Mouse (Mus musculus) liver, embryonic 13.5 days (tissue): ENCODE results near the gene Bdkrb1. TPM values are rescaled to one million over a fixed set of nuclear protein-coding genes. Genes with fewer than 3 reads are reported as not detected.

ENCODE experiments used
- ATAC-seq: fragments of 200-750 bp; cut with Nextera tagmentation; 2 replicates; pipeline ENCODE4 v1.8.0; 2017; ENCODE audit warnings: low read depth, mild to moderate bottlenecking, moderate number of reproducible peaks, moderate library complexity
- DNase-seq: peaks from one replicate; pipeline ENCODE4 v3.0.0; 2022
- H3K27ac ChIP-seq: fragments of 300-500 bp; sonication (generic); 2 replicates; pipeline ENCODE4 v1.5.1; 2015; ENCODE audit warnings: moderate library complexity, mild to moderate bottlenecking, inconsistent platforms
- H3K27me3 ChIP-seq: fragments of 300-500 bp; sonication (generic); 2 replicates; pipeline ENCODE4 v1.6.1; 2015; ENCODE audit warnings: mild to moderate bottlenecking, inconsistent platforms
- H3K36me3 ChIP-seq: fragments of 300-500 bp; sonication (generic); 2 replicates; pipeline ENCODE4 v1.6.1; 2015; ENCODE audit warnings: mild to moderate bottlenecking, inconsistent platforms
- H3K4me1 ChIP-seq: fragments of 300-500 bp; sonication (generic); replicated peaks from 2 replicates; pipeline ENCODE4 v1.6.1; 2015; ENCODE audit warnings: inconsistent platforms
- H3K4me2 ChIP-seq: fragments of 300-500 bp; sonication (generic); 2 replicates; pipeline ENCODE4 v1.6.1; 2015; ENCODE audit warnings: inconsistent platforms, mild to moderate bottlenecking, moderate library complexity
- H3K4me3 ChIP-seq: fragments of 300-500 bp; sonication (generic); replicated peaks from 2 replicates; pipeline ENCODE4 v1.5.1; 2015; ENCODE audit warnings: mild to moderate bottlenecking, inconsistent platforms
- H3K9ac ChIP-seq: fragments of 300-500 bp; sonication (generic); 2 replicates; pipeline ENCODE4 v1.6.1; 2015; ENCODE audit warnings: mild to moderate bottlenecking, inconsistent platforms
- H3K9me3 ChIP-seq: fragments of 300-500 bp; sonication (generic); replicated peaks from 2 replicates; pipeline ENCODE4 v1.6.1; 2016; ENCODE audit warnings: inconsistent platforms
- WGBS: fragments of 180-500 bp; shearing (Covaris S2); methylation state at CpG from one replicate; pipeline ENCODE4 v1.1.7; 2015; ENCODE audit not compliant: insufficient replicate concordance; 5-methylcytosine and 5-hydroxymethylcytosine counted together
- polyA plus RNA-seq: library from polyadenylated mRNA; unstranded; fragments of >200 nt; fragmentation: Nextera tagmentation; extraction: Ambion mirVana; gene quantifications from 2 replicates; pipeline ENCODE4 v1.2.1, GENCODE M21; 2015

The Bdkrb1 gene
- polyA plus RNA-seq, 1 experiment from 2014 or later = 0.16 TPM

DNA sequence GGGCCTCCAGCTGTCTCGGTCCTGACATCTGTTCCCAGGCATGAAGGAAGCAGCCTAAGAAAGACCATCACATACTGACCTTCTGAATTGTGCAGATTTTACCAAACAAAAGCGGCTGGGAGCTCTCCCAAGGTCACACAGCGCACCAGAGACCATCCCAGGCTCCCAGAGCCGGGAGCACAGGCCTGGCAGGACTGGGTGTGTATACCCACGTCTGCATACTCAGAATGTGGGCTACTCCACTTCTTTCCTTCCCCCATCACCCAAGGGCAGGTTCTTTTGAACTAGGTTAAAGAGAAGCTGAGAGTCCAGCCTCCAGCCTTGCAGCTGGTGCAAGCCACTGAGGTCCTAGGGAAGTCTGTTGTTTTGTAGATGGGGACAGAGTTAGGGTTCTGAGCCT is 3.8 kb upstream of the Bdkrb1 start:
- Histone ChIP-seq H3K9me3 (no peaks in the 10 kb centered on the region), H3K27me3 (no peaks in the 10 kb centered on the region), H3K4me3 (no peak overlapping the region), H3K36me3 (no peaks in the 10 kb centered on the region), H3K4me2 (no peak overlapping the region), H3K9ac (no peak overlapping the region), H3K27ac (no peak overlapping the region), H3K4me1 (no peaks in the 10 kb centered on the region)
- ATAC-seq = no peak
- no peak for DNase-seq
- 49% methylated on average over 5 of the region's 5 CpGs for WGBS

DNA sequence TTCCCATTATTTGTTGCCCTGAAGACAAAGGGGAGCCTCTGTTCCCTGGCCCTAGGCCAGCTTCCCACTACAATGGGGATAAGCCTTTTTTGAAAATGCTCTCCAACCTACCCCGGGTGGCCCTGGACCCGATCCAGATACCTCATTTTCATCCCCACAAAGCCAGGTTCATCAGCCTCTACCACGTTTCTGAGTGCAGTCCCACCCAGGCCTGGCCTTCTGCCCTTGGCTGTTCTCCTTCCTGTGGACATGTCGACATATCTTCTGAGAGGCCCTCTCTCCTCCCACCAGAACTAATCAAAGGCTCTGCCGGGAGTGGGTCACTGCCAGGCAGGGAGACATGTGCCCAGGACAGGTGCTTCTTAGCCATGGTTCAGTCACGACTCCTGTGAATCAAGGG is 1.3 kb upstream of the Bdkrb1 start:
- 48% methylated on average over 6 of the region's 6 CpGs for WGBS
- Histone ChIP-seq H3K27me3 (no peaks in the 10 kb centered on the region), H3K9me3 (no peaks in the 10 kb centered on the region), H3K9ac (no peak overlapping the region), H3K4me1 (no peaks in the 10 kb centered on the region), H3K4me3 (no peak overlapping the region), H3K36me3 (no peaks in the 10 kb centered on the region), H3K27ac (no peak overlapping the region), H3K4me2 (no peak overlapping the region)
- DNase-seq (no peak), ATAC-seq (no peak)

- no peak for DNase-seq
- Histone ChIP-seq H3K4me2 (no peak overlapping the region), H3K9me3 (no peaks in the 10 kb centered on the region), H3K4me3 (no peak overlapping the region), H3K9ac (no peak overlapping the region), H3K36me3 (no peaks in the 10 kb centered on the region), H3K27me3 (no peaks in the 10 kb centered on the region), H3K27ac (no peak overlapping the region), H3K4me1 (no peaks in the 10 kb centered on the region)
- 82% methylated on average over 11 of the region's 11 CpGs for WGBS
- ATAC-seq = no peak
Measured at GRCm38 (mm10) chr12:105603904-105604303, 1.0 kb downstream of the Bdkrb1 start.

DNA sequence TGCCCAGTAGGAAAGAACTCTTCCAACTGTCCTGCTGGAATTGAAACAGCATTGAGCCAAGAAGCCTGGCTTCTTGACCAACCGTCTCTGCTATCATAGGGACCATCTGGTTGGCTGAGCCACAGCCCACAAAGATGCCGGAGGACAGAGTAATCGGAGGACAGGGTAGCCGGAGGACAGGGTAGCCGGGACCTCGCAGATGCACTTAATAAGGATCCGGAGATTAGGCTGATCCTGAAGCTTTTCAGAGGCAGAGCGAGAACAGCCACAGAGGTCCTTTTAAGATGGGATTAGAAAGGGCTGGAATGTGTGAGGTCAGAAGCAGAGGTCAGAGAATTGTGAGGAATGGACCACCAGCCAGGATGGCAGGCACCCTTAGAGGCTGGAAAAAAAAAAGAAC is 2.3 kb downstream of the Bdkrb1 start:
- H3K4me1 ChIP-seq = 0 out of 2 replicates have a peak, but pooled peaks cover 5% of the 10 kb centered on the region
- H3K4me3 ChIP-seq = no peak overlapping the region
- H3K9ac ChIP-seq = no peak overlapping the region
- WGBS = 61% methylated on average over 8 of the region's 8 CpGs
- ATAC-seq (no peak), DNase-seq (no peak)
- no peaks in the 10 kb centered on the region for H3K36me3 ChIP-seq
- H3K9me3 ChIP-seq = no peaks in the 10 kb centered on the region
- no peaks in the 10 kb centered on the region for H3K27me3 ChIP-seq
- no peak overlapping the region for H3K4me2 ChIP-seq
- H3K27ac ChIP-seq = no peak overlapping the region

GRCm38 (mm10) chr12:105606881-105607280 is 4.0 kb downstream of the Bdkrb1 start:
- H3K4me2 ChIP-seq = no peak overlapping the region
- H3K36me3 ChIP-seq = no peaks in the 10 kb centered on the region
- H3K4me1 ChIP-seq = peaks cover 5% of the 10 kb centered on the region; the same call in 1 of the 2 replicates
- no peaks in the 10 kb centered on the region for H3K27me3 ChIP-seq
- H3K9me3 ChIP-seq = no peaks in the 10 kb centered on the region
- ATAC-seq (no peak), DNase-seq (no peak)
- WGBS = 55% methylated on average over 4 of the region's 4 CpGs
- no peak overlapping the region for H3K4me3 ChIP-seq
- H3K9ac ChIP-seq = no peak overlapping the region
- H3K27ac ChIP-seq = no peak overlapping the region

- H3K36me3 ChIP-seq = peaks cover 14% of the 10 kb centered on the region
- H3K27me3 ChIP-seq = no peaks in the 10 kb centered on the region
- H3K4me1 ChIP-seq = peaks cover 5% of the 10 kb centered on the region; the same call in 1 of the 2 replicates
- H3K27ac ChIP-seq = no peak overlapping the region
- no peaks in the 10 kb centered on the region for H3K9me3 ChIP-seq
- H3K9ac ChIP-seq = no peak overlapping the region
- H3K4me3 ChIP-seq = no peak overlapping the region
- ATAC-seq = no peak
- no peak overlapping the region for H3K4me2 ChIP-seq
- WGBS = 81% methylated on average over 2 of the region's 2 CpGs
- DNase-seq = no peak
Measured at GRCm38 (mm10) chr12:105611045-105611444, 8.2 kb downstream of the Bdkrb1 start.

DNA sequence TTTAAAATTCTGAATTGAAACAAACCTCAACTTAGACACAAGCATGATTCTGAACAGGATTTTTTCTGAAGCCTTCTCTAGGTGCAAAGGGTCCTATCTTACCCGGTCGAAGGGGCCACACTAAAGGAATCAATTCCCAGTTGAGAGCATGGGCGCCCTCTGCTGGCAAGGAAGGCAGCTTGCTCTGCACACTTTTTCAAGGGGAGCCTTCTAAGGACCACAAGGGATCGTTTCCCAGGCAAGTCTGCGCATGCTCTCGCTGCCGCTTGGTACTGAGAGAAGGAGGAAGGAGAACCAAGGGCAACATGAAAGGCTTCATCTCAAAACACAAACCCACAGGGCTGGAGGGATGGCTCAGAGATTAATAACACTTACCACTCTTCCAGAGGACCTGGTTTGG is 8.9 kb downstream of the Bdkrb1 start:
- Histone ChIP-seq H3K27me3 (no peaks in the 10 kb centered on the region), H3K4me3 (no peak overlapping the region), H3K9me3 (no peaks in the 10 kb centered on the region), H3K4me2 (no peak overlapping the region), H3K27ac (no peak overlapping the region), H3K9ac (no peak overlapping the region), H3K36me3 (peaks cover 21% of the 10 kb centered on the region), H3K4me1 (peaks cover 5% of the 10 kb centered on the region; the same call in 1 of the 2 replicates)
- 26% methylated on average over 7 of the region's 7 CpGs for WGBS
- ATAC-seq (no peak), DNase-seq (peak; percentile 23)

GRCm38 (mm10) chr12:105613559-105613958 is 10.7 kb downstream of the Bdkrb1 start:
- no peak for ATAC-seq
- H3K4me3 ChIP-seq = no peak overlapping the region
- peaks cover 39% of the 10 kb centered on the region for H3K36me3 ChIP-seq
- no peaks in the 10 kb centered on the region for H3K27me3 ChIP-seq
- H3K9me3 ChIP-seq = no peaks in the 10 kb centered on the region
- WGBS = 83% methylated on average over 10 of the region's 10 CpGs
- no peak for DNase-seq
- H3K9ac ChIP-seq = no peak overlapping the region
- no peak overlapping the region for H3K4me2 ChIP-seq
- peaks cover 5% of the 10 kb centered on the region; the same call in 1 of the 2 replicates for H3K4me1 ChIP-seq
- no peak overlapping the region for H3K27ac ChIP-seq

GRCm38 (mm10) chr12:105622048-105622447 is 19.2 kb downstream of the Bdkrb1 start:
- Histone ChIP-seq H3K27me3 (no peaks in the 10 kb centered on the region), H3K36me3 (peaks cover 83% of the 10 kb centered on the region)

DNA sequence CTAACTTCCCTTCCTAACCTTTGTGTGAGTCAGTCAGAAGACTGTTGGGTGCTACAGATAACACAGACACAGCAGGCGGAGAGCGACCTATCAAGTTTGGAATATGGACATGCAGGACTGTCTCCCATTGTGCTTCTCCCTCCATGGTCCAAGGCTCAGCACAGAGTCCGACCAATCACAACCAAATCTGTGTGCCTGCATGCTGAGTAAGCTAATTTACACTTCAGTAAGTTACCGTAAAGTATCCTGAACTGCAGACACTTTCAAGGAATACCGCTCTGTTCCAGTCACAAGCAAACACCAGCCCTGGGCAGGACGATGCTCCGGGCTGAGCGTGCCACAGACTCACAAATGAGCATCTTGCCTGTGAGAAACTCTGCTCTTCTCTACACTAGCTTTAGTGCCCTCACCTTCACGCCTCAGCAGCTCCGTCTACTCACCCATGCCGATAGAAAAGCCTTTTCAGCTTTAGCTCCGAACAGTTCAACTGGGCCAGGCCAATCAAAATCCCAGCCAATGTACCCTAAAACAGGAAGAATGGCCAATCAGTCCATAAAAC is 20.2 kb downstream of the Bdkrb1 start:
- no peak overlapping the region for H3K4me2 ChIP-seq
- H3K27me3 ChIP-seq = no peaks in the 10 kb centered on the region
- no peak for DNase-seq
- no peak overlapping the region for H3K9ac ChIP-seq
- no peaks in the 10 kb centered on the region for H3K4me1 ChIP-seq
- no peak overlapping the region for H3K27ac ChIP-seq
- no peak overlapping the region for H3K4me3 ChIP-seq
- no peak for ATAC-seq
- peaks cover 81% of the 10 kb centered on the region for H3K36me3 ChIP-seq
- H3K9me3 ChIP-seq = no peaks in the 10 kb centered on the region
- WGBS = 84% methylated on average over 12 of the region's 12 CpGs

More at GRCm38 (mm10) chr12:105622048-105622447, 19.2 kb downstream of the Bdkrb1 start:
- ATAC-seq (no peak), DNase-seq (no peak)
- H3K4me3 ChIP-seq = no peak overlapping the region
- no peak overlapping the region for H3K4me2 ChIP-seq
- H3K9me3 ChIP-seq = no peaks in the 10 kb centered on the region
- H3K4me1 ChIP-seq = no peaks in the 10 kb centered on the region
- 79% methylated on average over 7 of the region's 7 CpGs for WGBS
- H3K9ac ChIP-seq = no peak overlapping the region
- H3K27ac ChIP-seq = no peak overlapping the region

DNA sequence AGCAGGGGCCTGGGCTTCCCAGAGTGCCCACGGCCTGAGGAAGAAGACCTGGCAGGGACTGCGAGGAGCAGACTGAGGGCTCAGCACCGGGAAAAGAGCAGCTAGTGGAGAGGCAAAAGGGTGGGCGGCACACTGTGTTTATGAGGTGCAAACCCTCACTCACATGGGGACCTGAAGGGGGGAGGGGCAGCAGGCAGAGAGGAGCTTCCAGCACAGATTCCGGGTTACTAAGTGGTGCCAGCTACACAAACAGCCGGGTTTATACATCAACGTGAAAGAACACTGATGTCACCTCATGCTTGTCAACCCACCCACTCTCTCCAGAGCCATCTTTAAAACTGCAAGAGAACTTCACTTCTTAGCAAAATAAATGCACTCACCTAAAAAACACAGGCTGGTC is 22.9 kb downstream of the Bdkrb1 start:
- no peaks in the 10 kb centered on the region for H3K9me3 ChIP-seq
- no peaks in the 10 kb centered on the region for H3K27me3 ChIP-seq
- peaks cover 70% of the 10 kb centered on the region for H3K36me3 ChIP-seq
- no peak overlapping the region for H3K4me2 ChIP-seq
- no peak overlapping the region for H3K27ac ChIP-seq
- no peaks in the 10 kb centered on the region for H3K4me1 ChIP-seq
- ATAC-seq = no peak
- 68% methylated on average over 7 of the region's 7 CpGs for WGBS
- DNase-seq = no peak
- no peak overlapping the region for H3K9ac ChIP-seq
- H3K4me3 ChIP-seq = no peak overlapping the region

GRCm38 (mm10) chr12:105634374-105635067 is 31.6 kb downstream of the Bdkrb1 start:
- Histone ChIP-seq H3K27me3 (no peaks in the 10 kb centered on the region), H3K4me2 (no peak overlapping the region), H3K9ac (no peak overlapping the region), H3K4me1 (no peaks in the 10 kb centered on the region), H3K4me3 (no peak overlapping the region), H3K9me3 (no peaks in the 10 kb centered on the region), H3K36me3 (peaks cover 83% of the 10 kb centered on the region), H3K27ac (no peak overlapping the region)
- no peak for ATAC-seq
- DNase-seq = no peak
- 90% methylated on average over 13 of the region's 13 CpGs for WGBS
